Mouse (Mus musculus) midbrain, embryonic 15.5 days (tissue): Measurements from ENCODE around the gene Dhdh. TPM values are rescaled to one million over a fixed set of nuclear protein-coding genes. Genes with fewer than 3 reads are reported as not detected.
A peak's percentile ranks its signal among the peaks of the same experiment; 100 is the strongest.

Source experiments
- ATAC-seq: fragments of 200-750 bp; cut with Nextera tagmentation; replicated peaks from 2 replicates; pipeline ENCODE4 v1.8.0; 2017; ENCODE audit warnings: moderate TSS enrichment
- H3K27ac ChIP-seq: fragments of 300-500 bp; sonication (generic); 2 replicates; pipeline ENCODE4 v1.5.1; 2015; ENCODE audit warnings: mild to moderate bottlenecking, inconsistent platforms
- H3K27me3 ChIP-seq: fragments of 300-500 bp; sonication (generic); replicated peaks from 2 replicates; pipeline ENCODE4 v1.6.1; 2015; ENCODE audit warnings: inconsistent platforms
- H3K36me3 ChIP-seq: fragments of 300-500 bp; sonication (generic); replicated peaks from 2 replicates; pipeline ENCODE4 v1.6.1; 2015; ENCODE audit warnings: inconsistent platforms
- H3K4me1 ChIP-seq: fragments of 300-500 bp; sonication (generic); 2 replicates; pipeline ENCODE4 v1.6.1; 2015; ENCODE audit warnings: inconsistent platforms
- H3K4me2 ChIP-seq: fragments of 300-500 bp; sonication (generic); 2 replicates; pipeline ENCODE4 v1.6.1; 2015; ENCODE audit warnings: inconsistent platforms, mild to moderate bottlenecking, moderate library complexity
- H3K4me3 ChIP-seq: fragments of 300-500 bp; sonication (generic); 2 replicates; pipeline ENCODE4 v1.5.1; 2015; ENCODE audit warnings: mild to moderate bottlenecking, inconsistent platforms
- H3K9ac ChIP-seq: fragments of 300-500 bp; sonication (generic); 2 replicates; pipeline ENCODE4 v1.6.1; 2015; ENCODE audit warnings: mild to moderate bottlenecking, inconsistent platforms
- H3K9me3 ChIP-seq: fragments of 300-500 bp; sonication (generic); 2 replicates; pipeline ENCODE4 v1.6.1; 2016; ENCODE audit warnings: inconsistent platforms
- WGBS: fragments of 180-500 bp; shearing (Covaris S2); methylation state at CpG from one replicate; pipeline ENCODE4 v1.1.7; 2015; ENCODE audit warnings: mixed read lengths; 5-methylcytosine and 5-hydroxymethylcytosine counted together
- polyA plus RNA-seq: library from polyadenylated mRNA; unstranded; fragments of >200 nt; fragmentation: Nextera tagmentation; extraction: Ambion mirVana; gene quantifications from 2 replicates; pipeline ENCODE4 v1.2.1, GENCODE M21; 2015

Dhdh gene
- polyA plus RNA-seq, 1 experiment from 2014 or later, result 4.1 TPM

GRCm38 (mm10) chr7:45508561-45508960 lies 20.0 kb upstream of the Dhdh start:
- Histone ChIP-seq H3K36me3 (0 out of 2 replicates have a peak, but pooled peaks cover 4% of the 10 kb centered on the region), H3K27me3 (no peaks in the 10 kb centered on the region), H3K9ac (no peak overlapping the region), H3K4me2 (peak overlapping the region; percentile 93; the same call in 1 of the 2 replicates), H3K4me1 (peaks cover 16% of the 10 kb centered on the region), H3K27ac (no peak overlapping the region), H3K4me3 (no peak overlapping the region), H3K9me3 (no peaks in the 10 kb centered on the region)
- no peak for ATAC-seq
- 92% methylated on average over 6 of the region's 6 CpGs for WGBS

- Histone ChIP-seq H3K9me3 (no peaks in the 10 kb centered on the region), H3K4me2 (no peak overlapping the region), H3K27me3 (no peaks in the 10 kb centered on the region), H3K4me3 (no peak overlapping the region), H3K9ac (no peak overlapping the region), H3K4me1 (peaks cover 16% of the 10 kb centered on the region), H3K36me3 (0 out of 2 replicates have a peak, but pooled peaks cover 4% of the 10 kb centered on the region), H3K27ac (no peak overlapping the region)
- WGBS, result 91% methylated on average over 6 of the region's 6 CpGs
- no peak for ATAC-seq
These were observed 19.0 kb upstream of the Dhdh start for GRCm38 (mm10) chr7:45507583-45507982.

GRCm38 (mm10) chr7:45498427-45498826 lies 9.8 kb upstream of the Dhdh start:
- Histone ChIP-seq H3K27me3 (no peaks in the 10 kb centered on the region), H3K9me3 (no peaks in the 10 kb centered on the region), H3K4me1 (no peaks in the 10 kb centered on the region), H3K4me3 (no peak overlapping the region), H3K4me2 (no peak overlapping the region), H3K9ac (no peak overlapping the region), H3K36me3 (peaks cover 43% of the 10 kb centered on the region), H3K27ac (no peak overlapping the region)
- no peak for ATAC-seq
- WGBS, result 96% methylated on average over 6 of the region's 6 CpGs

- Histone ChIP-seq H3K4me3 (no peak overlapping the region), H3K36me3 (peaks cover 41% of the 10 kb centered on the region), H3K27ac (no peak overlapping the region), H3K4me1 (0 out of 2 replicates have a peak, but pooled peaks cover 5% of the 10 kb centered on the region), H3K9me3 (no peaks in the 10 kb centered on the region), H3K9ac (no peak overlapping the region), H3K27me3 (no peaks in the 10 kb centered on the region), H3K4me2 (no peak overlapping the region)
- no peak for ATAC-seq
- WGBS, result 77% methylated on average over 9 of the region's 9 CpGs
These were observed 5.9 kb upstream of the Dhdh start for GRCm38 (mm10) chr7:45494548-45494947.

GRCm38 (mm10) chr7:45492951-45493350 lies 4.3 kb upstream of the Dhdh start:
- H3K36me3 ChIP-seq, result peaks cover 29% of the 10 kb centered on the region
- no peaks in the 10 kb centered on the region for H3K27me3 ChIP-seq
- H3K9me3 ChIP-seq, result no peaks in the 10 kb centered on the region
- no peak overlapping the region for H3K9ac ChIP-seq
- H3K4me2 ChIP-seq, result no peak overlapping the region
- H3K4me3 ChIP-seq, result no peak overlapping the region
- WGBS, result 97% methylated on average over 5 of the region's 5 CpGs
- no peak overlapping the region for H3K27ac ChIP-seq
- ATAC-seq, result no peak
- H3K4me1 ChIP-seq, result peaks cover 15% of the 10 kb centered on the region; the same call in 1 of the 2 replicates

GRCm38 (mm10) chr7:45492225-45492844 lies 3.7 kb upstream of the Dhdh start:
- Histone ChIP-seq H3K27ac (no peak overlapping the region), H3K27me3 (no peaks in the 10 kb centered on the region), H3K4me2 (no peak overlapping the region), H3K9me3 (no peaks in the 10 kb centered on the region), H3K4me3 (no peak overlapping the region), H3K9ac (no peak overlapping the region), H3K4me1 (peaks cover 17% of the 10 kb centered on the region; the same call in 1 of the 2 replicates), H3K36me3 (peaks cover 25% of the 10 kb centered on the region; the same call in 1 of the 2 replicates)
- ATAC-seq, result no peak
- WGBS, result 95% methylated on average over 8 of the region's 8 CpGs

GRCm38 (mm10) chr7:45491264-45491663 lies 2.7 kb upstream of the Dhdh start:
- Histone ChIP-seq H3K9ac (no peak overlapping the region), H3K9me3 (no peaks in the 10 kb centered on the region), H3K36me3 (peaks cover 18% of the 10 kb centered on the region; the same call in 1 of the 2 replicates), H3K27me3 (no peaks in the 10 kb centered on the region), H3K4me1 (peaks cover 17% of the 10 kb centered on the region; the same call in 1 of the 2 replicates), H3K4me2 (no peak overlapping the region), H3K4me3 (no peak overlapping the region), H3K27ac (no peak overlapping the region)
- ATAC-seq, result no peak
- WGBS, result 24% methylated on average over 3 of the region's 3 CpGs

- peaks cover 18% of the 10 kb centered on the region; the same call in 1 of the 2 replicates for H3K36me3 ChIP-seq
These were observed 2.2 kb upstream of the Dhdh start for GRCm38 (mm10) chr7:45490822-45491221.

GRCm38 (mm10) chr7:45489578-45489977 lies 973 bp upstream of the Dhdh start:
- Histone ChIP-seq H3K27ac (no peak overlapping the region), H3K4me3 (no peak overlapping the region), H3K27me3 (no peaks in the 10 kb centered on the region), H3K4me2 (peak overlapping the region; percentile 56; the same call in 1 of the 2 replicates), H3K4me1 (peaks cover 17% of the 10 kb centered on the region; the same call in 1 of the 2 replicates), H3K9ac (no peak overlapping the region), H3K36me3 (peaks cover 11% of the 10 kb centered on the region; the same call in 1 of the 2 replicates), H3K9me3 (no peaks in the 10 kb centered on the region)
- ATAC-seq, result no peak
- WGBS, result 83% methylated on average over 7 of the region's 7 CpGs

More at GRCm38 (mm10) chr7:45490822-45491221, 2.2 kb upstream of the Dhdh start:
- Histone ChIP-seq H3K9ac (no peak overlapping the region), H3K9me3 (no peaks in the 10 kb centered on the region), H3K4me2 (no peak overlapping the region), H3K4me1 (peaks cover 17% of the 10 kb centered on the region; the same call in 1 of the 2 replicates), H3K4me3 (no peak overlapping the region), H3K27ac (no peak overlapping the region), H3K27me3 (no peaks in the 10 kb centered on the region)
- 56% methylated on average over 9 of the region's 9 CpGs for WGBS
- ATAC-seq, result no peak

GRCm38 (mm10) chr7:45487861-45488292 lies 728 bp downstream of the Dhdh start:
- peak; percentile 77 for ATAC-seq

DNA sequence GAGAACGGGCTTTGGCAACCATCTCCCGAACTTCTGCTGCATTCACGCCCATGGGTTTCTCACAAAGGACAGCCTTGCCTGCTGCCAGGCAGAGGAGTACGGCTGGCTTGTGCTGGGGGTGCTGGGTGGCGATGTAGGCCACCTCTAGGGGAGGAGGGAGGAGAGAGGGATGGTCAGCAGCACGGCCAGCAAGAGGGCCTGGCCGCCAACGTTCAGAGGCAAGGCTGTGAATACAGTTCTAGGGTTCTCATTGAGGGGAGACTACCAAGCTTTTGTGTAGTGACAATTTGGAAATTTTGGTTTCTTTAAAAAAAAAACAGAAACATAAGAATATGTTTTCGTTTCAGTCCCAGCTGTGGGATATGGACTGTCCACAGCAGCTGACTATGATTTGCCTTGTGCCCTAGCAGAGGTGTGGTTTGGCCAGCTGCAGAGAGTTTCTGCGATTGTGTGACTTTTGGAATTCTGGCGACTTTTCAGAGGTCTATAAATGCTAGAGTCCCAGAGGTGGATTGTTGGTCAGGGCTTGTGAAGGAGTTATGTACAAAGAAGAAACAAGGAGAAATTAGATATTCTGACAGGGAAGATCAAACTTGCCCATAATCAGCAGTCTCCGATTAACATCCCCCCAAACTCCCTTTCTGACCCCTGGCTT lies 1.7 kb downstream of the Dhdh start, which contains the start of gene Gm45808:
TSS of gene Gm45808 (minus strand) at position 51 of the 655 bp plus-strand sequence.
- no peak for ATAC-seq
- Histone ChIP-seq H3K27me3 (no peaks in the 10 kb centered on the region), H3K27ac (no peak within 1 kb of the TSS), H3K4me3 (no peak within 1 kb of the TSS), H3K9ac (no peak within 1 kb of the TSS), H3K9me3 (no peaks in the 10 kb centered on the region), H3K4me2 (no peak within 1 kb of the TSS), H3K36me3 (no peaks in the 10 kb centered on the region), H3K4me1 (peaks cover 17% of the 10 kb centered on the region; the same call in 1 of the 2 replicates)
- 84% methylated on average over 12 of the region's 12 CpGs for WGBS

More at GRCm38 (mm10) chr7:45487861-45488292, 728 bp downstream of the Dhdh start:
- H3K36me3 ChIP-seq, result no peaks in the 10 kb centered on the region
- H3K27ac ChIP-seq, result peak overlapping the region; percentile 81
- H3K4me1 ChIP-seq, result peaks cover 17% of the 10 kb centered on the region; the same call in 1 of the 2 replicates
- H3K4me3 ChIP-seq, result peak overlapping the region; percentile 32
- peak overlapping the region; percentile 22 for H3K9ac ChIP-seq
- H3K27me3 ChIP-seq, result no peaks in the 10 kb centered on the region
- H3K4me2 ChIP-seq, result peak overlapping the region; percentile 56
- WGBS, result 14% methylated on average over 11 of the region's 11 CpGs
- H3K9me3 ChIP-seq, result no peaks in the 10 kb centered on the region

GRCm38 (mm10) chr7:45486158-45486557 lies 2.4 kb downstream of the Dhdh start:
- Histone ChIP-seq H3K9ac (no peak overlapping the region), H3K4me2 (no peak overlapping the region), H3K36me3 (no peaks in the 10 kb centered on the region), H3K4me3 (no peak overlapping the region), H3K4me1 (peaks cover 17% of the 10 kb centered on the region; the same call in 1 of the 2 replicates), H3K27me3 (no peaks in the 10 kb centered on the region), H3K27ac (no peak overlapping the region), H3K9me3 (no peaks in the 10 kb centered on the region)
- 85% methylated on average over 7 of the region's 7 CpGs for WGBS
- no peak for ATAC-seq
